Mouse (Mus musculus) forebrain, embryonic 11.5 days (tissue): Measurements from ENCODE around the gene Pvr. TPM values are rescaled to one million over a fixed set of nuclear protein-coding genes. Genes with fewer than 3 reads are reported as not detected.

Experiments
- ATAC-seq: fragments of 200-750 bp; cut with Nextera tagmentation; replicated peaks from 2 replicates; pipeline ENCODE4 v1.8.0; 2017; ENCODE audit warnings: moderate TSS enrichment; ENCODE audit not compliant: low FRiP score
- DNase-seq: peaks from one replicate; pipeline ENCODE4 v3.0.0-alpha.2; 2017; ENCODE audit warnings: low spot score
- H3K27ac ChIP-seq: fragments of 300-500 bp; sonication (generic); 2 replicates; pipeline ENCODE4 v1.5.1; 2014; ENCODE audit warnings: low read depth, low read length
- H3K27me3 ChIP-seq: fragments of 300-500 bp; sonication (generic); 2 replicates; pipeline ENCODE4 v1.6.1; 2014; ENCODE audit warnings: mild to moderate bottlenecking, low read length, mixed read lengths; ENCODE audit not compliant: control insufficient read depth, insufficient read depth
- H3K36me3 ChIP-seq: fragments of 300-500 bp; sonication (generic); 2 replicates; pipeline ENCODE4 v1.6.1; 2014; ENCODE audit warnings: mild to moderate bottlenecking, low read length, moderate library complexity, mixed read lengths; ENCODE audit not compliant: control insufficient read depth, insufficient read depth
- H3K4me1 ChIP-seq: fragments of 300-500 bp; sonication (generic); replicated peaks from 2 replicates; pipeline ENCODE4 v1.6.1; 2014; ENCODE audit warnings: low read length, mixed read lengths; ENCODE audit not compliant: control insufficient read depth, insufficient read depth
- H3K4me2 ChIP-seq: fragments of 300-500 bp; sonication (generic); 2 replicates; pipeline ENCODE4 v1.6.1; 2014; ENCODE audit warnings: low read depth, mild to moderate bottlenecking, low read length, moderate library complexity, mixed read lengths; ENCODE audit not compliant: severe bottlenecking
- H3K4me3 ChIP-seq: fragments of 300-500 bp; sonication (generic); 2 replicates; pipeline ENCODE4 v1.5.1; 2014; ENCODE audit warnings: low read depth, low read length
- H3K9ac ChIP-seq: fragments of 300-500 bp; sonication (generic); 2 replicates; pipeline ENCODE4 v1.6.1; 2014; ENCODE audit warnings: low read length
- H3K9me3 ChIP-seq: fragments of 300-500 bp; sonication (generic); 2 replicates; pipeline ENCODE4 v1.6.1; 2016; ENCODE audit warnings: low read length, mixed read lengths; ENCODE audit not compliant: control insufficient read depth
- WGBS: fragments of 180-500 bp; shearing (Covaris S2); extraction: QIAGEN DNeasy Blood & Tissue Kit; methylation state at CpG from one replicate; pipeline ENCODE4 v1.1.7; 2014; 5-methylcytosine and 5-hydroxymethylcytosine counted together
- polyA plus RNA-seq: library from polyadenylated mRNA; unstranded; fragments of >200 nt; fragmentation: Nextera tagmentation; extraction: Ambion mirVana; gene quantifications from 2 replicates; pipeline ENCODE4 v1.2.1, GENCODE M21; 2014

Pvr gene
- polyA plus RNA-seq, 1 experiment from 2014 or later, result 2.6 TPM

DNA sequence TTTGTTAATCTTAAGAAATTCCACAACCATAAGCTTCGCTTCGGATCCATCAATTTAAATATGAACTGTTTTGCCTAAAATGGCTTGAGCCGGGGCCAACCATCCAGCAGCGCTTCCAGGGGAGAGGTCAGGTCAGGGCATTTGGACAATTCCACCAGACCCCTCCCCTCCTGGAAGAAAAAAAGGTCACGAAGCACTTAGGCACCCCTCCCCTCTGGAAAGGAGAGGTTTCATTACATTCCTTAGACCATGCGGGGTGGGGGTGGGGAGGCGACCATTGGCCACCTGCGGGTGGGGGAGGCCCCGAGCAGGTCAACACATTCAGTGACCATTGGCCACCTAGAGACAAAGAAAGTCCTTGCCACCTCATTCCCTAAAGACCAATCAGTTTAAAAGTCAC, 32.1 kb upstream of the Pvr start:
- Histone ChIP-seq H3K4me3 (no peak overlapping the region), H3K4me2 (no peak overlapping the region), H3K4me1 (no peaks in the 10 kb centered on the region), H3K27me3 (no peaks in the 10 kb centered on the region), H3K9me3 (no peaks in the 10 kb centered on the region), H3K27ac (no peak overlapping the region), H3K9ac (no peak overlapping the region), H3K36me3 (no peaks in the 10 kb centered on the region)
- DNase-seq (no peak), ATAC-seq (no peak)
- WGBS, result 47% methylated on average over 9 of the region's 9 CpGs

DNA sequence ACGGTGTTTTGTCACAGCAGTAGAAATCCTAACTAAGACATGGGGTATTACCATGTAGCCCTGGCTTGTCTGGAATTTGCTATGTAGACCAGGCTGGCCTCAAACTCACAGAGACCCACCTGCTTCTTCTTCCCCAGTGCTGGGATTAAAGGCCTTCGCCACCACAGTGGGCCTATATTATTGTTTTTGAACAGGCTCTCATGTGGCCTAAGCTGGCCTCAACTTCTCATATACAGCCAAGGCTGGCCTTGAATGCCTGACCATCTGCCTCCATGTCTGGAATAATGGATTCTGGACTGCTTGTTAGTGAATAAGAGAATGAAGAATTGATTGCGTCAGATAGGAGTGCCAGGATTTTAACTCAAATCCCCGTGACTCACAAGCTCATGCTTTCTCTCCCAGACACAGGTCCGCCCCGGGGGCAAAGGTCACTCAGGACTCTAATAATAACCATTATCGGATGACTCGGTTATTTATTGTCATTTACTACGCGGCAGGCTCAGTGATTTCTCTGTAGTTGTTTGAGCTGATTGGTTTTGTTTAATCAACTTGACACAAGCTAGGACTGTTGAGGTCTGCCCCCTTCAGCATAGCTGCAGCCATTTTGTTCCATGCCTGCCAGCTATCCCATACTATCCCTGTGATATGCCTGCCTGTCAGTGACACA, 31.5 kb upstream of the Pvr start:
- no peak overlapping the region for H3K4me2 ChIP-seq
- no peaks in the 10 kb centered on the region for H3K9me3 ChIP-seq
- no peaks in the 10 kb centered on the region for H3K27me3 ChIP-seq
- H3K9ac ChIP-seq, result no peak overlapping the region
- ATAC-seq (no peak), DNase-seq (no peak)
- no peak overlapping the region for H3K4me3 ChIP-seq
- WGBS, result 65% methylated on average over 10 of the region's 10 CpGs
- H3K27ac ChIP-seq, result no peak overlapping the region
- H3K36me3 ChIP-seq, result no peaks in the 10 kb centered on the region
- H3K4me1 ChIP-seq, result no peaks in the 10 kb centered on the region

DNA sequence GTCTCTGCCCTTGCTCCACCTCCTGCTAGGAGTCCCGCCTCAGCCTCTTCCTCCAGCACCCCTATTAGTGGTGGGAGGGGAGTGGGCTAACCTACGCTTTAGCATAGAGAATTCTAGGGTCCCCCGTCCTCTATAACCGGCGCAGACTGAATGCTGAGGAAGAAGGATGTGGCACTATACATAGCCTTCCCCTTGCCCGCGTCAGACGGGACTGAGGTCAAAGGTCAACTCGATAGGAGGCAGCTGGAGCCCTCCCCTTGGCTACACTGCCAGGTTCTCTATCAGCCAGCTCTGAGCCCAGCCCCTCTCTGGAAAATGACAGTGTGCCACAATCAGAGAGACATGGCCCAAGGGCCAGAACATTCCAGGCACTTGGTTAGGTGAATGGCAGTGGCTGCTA, 29.6 kb upstream of the Pvr start, which contains the start of gene Igsf23:
Gene Igsf23 (minus strand): TSS at position 168 of the 400 bp plus-strand sequence.
- Histone ChIP-seq H3K4me2 (no peak within 1 kb of the TSS), H3K9me3 (no peaks in the 10 kb centered on the region), H3K4me3 (no peak within 1 kb of the TSS), H3K4me1 (no peaks in the 10 kb centered on the region), H3K36me3 (no peaks in the 10 kb centered on the region), H3K27ac (no peak within 1 kb of the TSS), H3K9ac (no peak within 1 kb of the TSS), H3K27me3 (no peaks in the 10 kb centered on the region)
- DNase-seq (no peak), ATAC-seq (no peak)
- WGBS, result 63% methylated on average over 9 of the region's 9 CpGs

DNA sequence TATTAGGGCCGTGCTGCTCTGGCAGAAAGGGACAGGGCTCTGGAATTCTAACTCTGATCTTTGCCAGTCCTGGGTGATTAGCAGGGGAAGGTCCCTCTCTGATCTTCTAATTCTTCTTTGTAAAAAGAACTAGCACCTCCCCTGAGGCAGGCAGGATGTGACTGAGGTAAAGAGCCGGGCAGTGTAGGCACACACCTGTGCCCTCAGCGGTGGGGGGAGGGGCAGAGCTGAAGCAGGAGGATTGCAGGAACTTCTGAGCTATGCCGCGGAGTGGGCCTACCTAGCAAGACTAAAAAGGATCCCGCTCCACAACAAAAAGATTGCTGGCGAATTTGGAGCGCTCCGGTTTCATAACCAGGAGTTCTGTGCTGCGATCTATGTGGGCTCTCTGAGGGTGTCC, 29.0 kb upstream of the Pvr start:
- 66% methylated on average over 10 of the region's 10 CpGs for WGBS
- ATAC-seq, result no peak

DNA sequence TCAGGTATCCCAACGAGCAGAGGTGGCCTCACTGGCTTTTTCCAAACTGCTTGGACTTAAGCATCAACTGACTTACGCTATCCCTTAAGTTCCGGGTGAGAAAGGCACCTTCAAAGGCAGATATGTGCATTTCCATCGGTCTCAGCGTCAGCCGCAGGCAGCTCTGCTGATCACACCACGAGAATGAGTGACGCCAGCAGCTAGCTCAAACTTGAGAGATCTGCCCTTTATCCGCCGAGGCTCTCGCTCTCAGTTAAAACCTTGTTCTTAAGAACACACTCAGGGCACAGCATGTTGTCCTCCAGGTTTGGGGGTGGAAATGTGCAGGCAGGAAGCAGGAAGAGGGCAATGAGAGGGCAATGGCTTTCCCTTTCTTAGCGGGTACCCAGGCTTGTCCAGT, 28.0 kb upstream of the Pvr start:
- WGBS, result 83% methylated on average over 12 of the region's 12 CpGs
- Histone ChIP-seq H3K9me3 (no peaks in the 10 kb centered on the region), H3K4me3 (no peak overlapping the region), H3K9ac (no peak overlapping the region), H3K27ac (no peak overlapping the region), H3K4me1 (no peaks in the 10 kb centered on the region), H3K36me3 (no peaks in the 10 kb centered on the region), H3K27me3 (no peaks in the 10 kb centered on the region), H3K4me2 (no peak overlapping the region)
- no peak for ATAC-seq
- no peak for DNase-seq

More for the DNA sequence above, 29.0 kb upstream of the Pvr start:
- H3K4me3 ChIP-seq, result no peak overlapping the region
- H3K9me3 ChIP-seq, result no peaks in the 10 kb centered on the region
- no peaks in the 10 kb centered on the region for H3K36me3 ChIP-seq
- no peak for DNase-seq
- no peak overlapping the region for H3K4me2 ChIP-seq
- no peak overlapping the region for H3K27ac ChIP-seq
- H3K9ac ChIP-seq, result no peak overlapping the region
- no peaks in the 10 kb centered on the region for H3K27me3 ChIP-seq
- no peaks in the 10 kb centered on the region for H3K4me1 ChIP-seq

DNA sequence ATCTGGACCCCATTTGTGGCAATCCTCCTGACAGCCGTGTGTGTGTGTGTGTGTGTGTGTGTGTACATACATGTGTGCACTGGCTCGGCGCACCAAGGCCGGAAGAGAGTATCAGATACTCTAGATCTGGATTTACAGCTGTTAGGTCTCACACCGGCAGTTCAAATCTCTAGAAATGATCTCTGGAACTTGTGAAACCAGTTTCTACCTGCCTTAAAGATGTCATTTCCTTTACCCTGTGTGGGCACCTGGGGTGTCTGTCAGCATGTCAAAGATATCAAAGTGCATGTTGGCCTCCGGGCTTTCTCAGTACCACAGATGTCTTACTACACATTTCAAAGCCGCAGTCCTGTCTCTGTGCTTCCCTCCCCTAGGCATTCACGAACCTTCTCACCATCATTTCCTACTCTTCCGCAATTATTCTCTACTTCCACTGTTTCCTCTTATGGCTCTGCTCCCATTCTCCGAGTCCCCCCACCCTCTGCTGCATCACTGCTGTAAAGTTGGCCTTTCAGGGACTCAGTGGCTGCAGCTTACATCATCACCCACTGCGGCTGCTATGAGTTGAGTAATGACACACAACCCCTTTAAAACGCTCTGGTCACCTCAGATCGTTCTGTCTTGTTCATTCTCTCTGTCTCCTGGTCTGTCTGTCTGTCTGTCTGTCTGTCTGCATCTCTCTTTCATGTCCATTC, 25.0 kb upstream of the Pvr start:
- WGBS, result 94% methylated on average over 13 of the region's 13 CpGs
- Histone ChIP-seq H3K4me1 (no peaks in the 10 kb centered on the region), H3K9ac (no peak overlapping the region), H3K9me3 (no peaks in the 10 kb centered on the region), H3K36me3 (no peaks in the 10 kb centered on the region), H3K27me3 (no peaks in the 10 kb centered on the region), H3K4me2 (no peak overlapping the region), H3K27ac (no peak overlapping the region), H3K4me3 (no peak overlapping the region)
- no peak for ATAC-seq
- DNase-seq, result no peak

DNA sequence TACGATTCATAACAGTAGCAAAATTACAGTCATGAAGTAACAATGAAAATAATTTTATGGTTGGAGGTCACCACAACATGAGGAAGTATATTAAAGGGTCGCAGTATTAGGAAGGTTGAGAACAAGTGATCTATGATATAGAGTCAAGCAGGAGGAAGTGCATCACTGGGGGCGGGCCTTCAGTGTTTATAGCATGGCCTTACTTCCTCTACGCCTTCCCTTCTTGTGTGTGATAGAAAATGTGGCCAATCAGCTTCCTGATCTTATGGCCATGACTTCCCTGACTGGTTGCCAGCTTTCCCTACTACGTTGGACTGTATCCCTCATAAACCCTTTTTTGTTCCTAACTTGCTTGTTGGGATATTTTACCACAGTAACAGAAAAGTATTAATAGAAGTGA, 24.2 kb upstream of the Pvr start:
- no peaks in the 10 kb centered on the region for H3K36me3 ChIP-seq
- no peak overlapping the region for H3K27ac ChIP-seq
- no peaks in the 10 kb centered on the region for H3K4me1 ChIP-seq
- no peaks in the 10 kb centered on the region for H3K9me3 ChIP-seq
- 89% methylated on average over 5 of the region's 5 CpGs for WGBS
- H3K4me3 ChIP-seq, result no peak overlapping the region
- no peak overlapping the region for H3K4me2 ChIP-seq
- ATAC-seq (no peak), DNase-seq (no peak)
- no peaks in the 10 kb centered on the region for H3K27me3 ChIP-seq
- no peak overlapping the region for H3K9ac ChIP-seq

DNA sequence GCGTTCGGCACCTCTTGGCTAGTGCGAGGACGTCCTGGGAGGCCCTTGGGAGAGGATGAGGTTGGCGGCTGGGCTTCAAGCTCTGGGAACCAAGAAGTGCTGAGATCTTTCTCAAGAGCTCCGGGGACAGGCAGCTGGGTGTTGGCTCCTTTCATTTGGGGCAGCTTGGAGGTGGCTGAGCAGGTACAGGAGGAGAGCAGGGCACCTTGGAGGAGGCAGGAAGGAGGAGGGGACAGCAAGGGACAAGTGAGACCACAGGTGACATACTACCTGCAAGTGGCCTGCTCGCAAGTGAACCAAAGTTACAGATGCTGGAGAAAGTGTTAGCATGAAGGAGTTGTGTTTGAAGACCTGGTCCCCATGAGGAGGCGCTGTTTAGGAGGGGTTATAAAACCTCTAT, 23.7 kb upstream of the Pvr start:
- H3K9me3 ChIP-seq, result no peaks in the 10 kb centered on the region
- ATAC-seq (no peak), DNase-seq (no peak)
- 90% methylated on average over 8 of the region's 8 CpGs for WGBS
- H3K9ac ChIP-seq, result no peak overlapping the region
- H3K27me3 ChIP-seq, result no peaks in the 10 kb centered on the region
- no peak overlapping the region for H3K4me3 ChIP-seq
- no peak overlapping the region for H3K27ac ChIP-seq
- no peaks in the 10 kb centered on the region for H3K36me3 ChIP-seq
- H3K4me1 ChIP-seq, result no peaks in the 10 kb centered on the region
- no peak overlapping the region for H3K4me2 ChIP-seq

DNA sequence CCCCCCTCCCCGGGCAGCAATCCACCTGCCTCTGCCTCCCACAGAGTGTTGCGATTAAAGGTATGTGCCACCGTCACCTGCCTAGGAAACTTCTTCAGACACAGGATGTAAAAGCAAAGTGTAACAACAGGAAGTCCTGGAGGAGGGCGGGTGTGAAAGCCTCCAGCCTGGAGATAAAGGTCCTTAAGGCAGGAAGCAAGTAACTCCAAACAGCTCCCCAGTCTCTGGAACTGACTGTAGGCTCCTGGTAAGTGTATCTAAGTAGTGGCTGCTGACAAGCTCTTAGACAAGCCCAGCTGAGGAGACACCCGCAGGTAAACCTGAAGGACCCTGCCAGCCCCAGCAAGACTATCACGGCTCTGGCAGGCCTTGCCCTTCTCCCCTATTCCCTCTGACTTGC, 19.3 kb upstream of the Pvr start:
- no peaks in the 10 kb centered on the region for H3K9me3 ChIP-seq
- WGBS, result 51% methylated on average over 5 of the region's 6 CpGs
- no peaks in the 10 kb centered on the region for H3K27me3 ChIP-seq
- H3K36me3 ChIP-seq, result no peaks in the 10 kb centered on the region
- no peak for DNase-seq
- H3K4me1 ChIP-seq, result no peaks in the 10 kb centered on the region
- ATAC-seq, result no peak
- H3K9ac ChIP-seq, result no peak overlapping the region
- H3K4me2 ChIP-seq, result no peak overlapping the region
- H3K4me3 ChIP-seq, result no peak overlapping the region
- H3K27ac ChIP-seq, result no peak overlapping the region
